Mouse (Mus musculus) forebrain, postnatal 0 days (tissue): ENCODE results near the gene Il18rap. TPM values are rescaled to one million over a fixed set of nuclear protein-coding genes. Genes with fewer than 3 reads are reported as not detected.

Source experiments
- ATAC-seq: fragments of 200-750 bp; cut with Nextera tagmentation; 2 replicates; pipeline ENCODE4 v1.8.0; 2017; ENCODE audit warnings: mild to moderate bottlenecking, moderate library complexity
- DNase-seq: peaks from one replicate; pipeline ENCODE4 v3.0.0-alpha.2; 2015
- H3K27ac ChIP-seq: fragments of 300-500 bp; sonication (generic); 2 replicates; pipeline ENCODE4 v1.5.1; 2014; ENCODE audit warnings: low read depth, mild to moderate bottlenecking, antibody characterized with exemption, low read length, moderate library complexity, mixed read lengths
- H3K27me3 ChIP-seq: fragments of 300-500 bp; sonication (generic); 2 replicates; pipeline ENCODE4 v1.6.1; 2014; ENCODE audit warnings: mild to moderate bottlenecking, low read length, mixed read lengths; ENCODE audit not compliant: insufficient read depth
- H3K36me3 ChIP-seq: fragments of 300-500 bp; sonication (generic); 2 replicates; pipeline ENCODE4 v1.6.1; 2014; ENCODE audit warnings: mild to moderate bottlenecking, moderate library complexity; ENCODE audit not compliant: insufficient read depth
- H3K4me1 ChIP-seq: fragments of 300-500 bp; sonication (generic); 2 replicates; pipeline ENCODE4 v1.6.1; 2014; ENCODE audit warnings: antibody characterized with exemption; ENCODE audit not compliant: insufficient read depth
- H3K4me2 ChIP-seq: fragments of 300-500 bp; sonication (generic); 2 replicates; pipeline ENCODE4 v1.6.1; 2014; ENCODE audit warnings: low read depth, mild to moderate bottlenecking, moderate library complexity
- H3K4me3 ChIP-seq: fragments of 300-500 bp; sonication (generic); 2 replicates; pipeline ENCODE4 v1.5.1; 2014; ENCODE audit warnings: low read depth, low read length, mixed read lengths
- H3K9ac ChIP-seq: fragments of 300-500 bp; sonication (generic); 2 replicates; pipeline ENCODE4 v1.6.1; 2014; ENCODE audit warnings: mild to moderate bottlenecking
- H3K9me3 ChIP-seq: fragments of 300-500 bp; sonication (generic); 2 replicates; pipeline ENCODE4 v1.6.1; 2016; ENCODE audit warnings: low read length
- CTCF ChIP-seq: sonication (generic); IDR thresholded peaks from 2 replicates; pipeline ENCODE4 v1.5.1; 2016; ENCODE audit warnings: antibody characterized with exemption, control low read depth, low read depth
- WGBS: fragments of 180-500 bp; shearing (Covaris S2); extraction: QIAGEN DNeasy Blood & Tissue Kit; methylation state at CpG from one replicate; pipeline ENCODE4 v1.1.7; 2014; 5-methylcytosine and 5-hydroxymethylcytosine counted together
- polyA plus RNA-seq: library from polyadenylated mRNA; unstranded; fragments of >200 nt; fragmentation: Nextera tagmentation; extraction: Ambion mirVana; gene quantifications from 2 replicates; pipeline ENCODE4 v1.2.1, GENCODE M21; 2015
- total RNA-seq: library from RNA; depleted of rRNA; stranded (reverse); fragments of >200 nt; gene quantifications from 2 replicates; pipeline ENCODE4 v1.2.3, GENCODE M21; 2014

Il18rap gene
- total and polyA plus RNA-seq, 2 experiments from 2014 or later = 0.06 to 1.1 TPM

DNA sequence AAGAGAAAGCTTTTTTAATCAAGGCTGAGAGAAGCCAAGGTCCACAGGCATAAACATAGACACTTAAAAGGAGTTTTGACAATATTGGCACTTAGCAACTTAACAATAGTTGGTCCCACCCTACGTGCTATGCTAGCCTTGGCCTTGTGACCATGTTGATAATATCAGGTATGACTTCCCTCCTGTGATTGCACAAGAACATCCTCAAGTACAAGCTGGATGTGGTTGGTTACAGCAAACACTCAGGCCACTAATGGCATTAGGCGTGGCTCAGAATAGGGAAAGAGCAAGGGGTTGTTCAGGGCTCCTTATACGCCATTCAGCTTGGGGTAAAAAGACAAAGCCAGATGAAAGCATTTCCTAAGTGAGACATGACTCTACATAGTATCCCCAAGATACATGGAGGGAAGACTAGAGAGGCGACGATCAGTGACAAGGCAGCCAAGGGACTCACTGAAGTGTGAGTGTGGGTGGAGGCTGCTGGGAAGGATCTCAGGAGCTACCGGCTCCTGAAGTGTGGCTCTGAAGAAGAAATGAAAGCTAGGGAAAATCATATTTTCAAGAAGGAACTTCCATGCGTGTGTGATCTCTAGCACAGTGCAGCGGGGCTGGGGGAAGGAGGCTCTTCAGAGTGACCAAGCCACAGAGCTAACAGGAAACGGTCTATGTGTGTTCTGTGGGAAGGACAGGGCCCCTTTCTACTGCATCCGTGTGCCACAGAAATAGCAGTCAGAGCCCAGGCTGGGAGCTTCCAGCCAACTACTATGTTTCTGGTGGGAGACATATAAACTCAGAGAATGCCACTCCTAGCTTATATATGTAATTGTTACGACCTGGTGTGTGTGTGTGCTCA is 13.4 kb upstream of the Il18rap start:
- DNase-seq = no peak
- H3K4me1 ChIP-seq = no peaks in the 10 kb centered on the region
- H3K4me3 ChIP-seq = no peak overlapping the region
- no peak overlapping the region for H3K4me2 ChIP-seq
- no peaks in the 10 kb centered on the region for H3K27me3 ChIP-seq
- TF ChIP-seq CTCF = no peak
- 90% methylated on average over 11 of the region's 11 CpGs for WGBS
- H3K36me3 ChIP-seq = no peaks in the 10 kb centered on the region
- no peak overlapping the region for H3K9ac ChIP-seq
- ATAC-seq = no peak
- no peak overlapping the region for H3K27ac ChIP-seq
- H3K9me3 ChIP-seq = no peaks in the 10 kb centered on the region

DNA sequence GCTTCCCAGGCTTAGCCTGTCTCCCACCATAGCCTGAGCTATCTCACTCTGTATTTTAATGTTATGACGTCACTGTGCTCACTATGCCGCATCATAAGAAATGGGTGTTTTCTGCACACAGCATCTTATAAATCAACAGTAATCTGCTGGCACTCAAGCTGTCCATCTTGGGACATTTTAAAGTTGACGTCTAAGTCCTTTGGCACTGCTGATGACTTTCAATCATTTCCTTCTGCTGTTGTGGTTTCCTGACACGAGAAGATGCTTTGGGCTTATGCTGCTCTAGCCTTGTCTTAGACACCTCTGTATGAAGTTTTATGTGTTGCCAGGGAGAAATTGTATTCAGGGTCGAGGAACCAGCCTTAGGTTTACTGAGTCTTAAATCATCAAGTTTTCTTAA is 10.6 kb upstream of the Il18rap start:
- WGBS = 88% methylated on average over 5 of the region's 5 CpGs

DNA sequence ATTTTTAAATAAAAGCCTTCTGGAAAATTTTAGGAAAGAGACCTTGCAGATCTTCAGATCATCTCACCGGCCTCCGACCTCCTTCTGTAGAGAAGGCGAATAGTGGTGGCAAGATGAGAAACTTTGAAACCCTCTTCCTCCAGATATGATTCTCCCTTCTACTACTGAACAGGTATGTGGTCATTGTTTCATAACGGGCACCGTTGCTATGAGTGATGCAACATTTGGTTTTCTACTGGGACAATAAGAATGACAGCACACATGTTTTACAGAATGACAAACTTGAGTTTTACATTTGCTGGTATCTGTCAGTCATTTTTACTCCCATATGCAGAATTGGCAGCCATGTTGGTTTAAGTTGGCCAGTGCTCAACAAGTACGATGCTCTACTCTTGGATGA is 1.2 kb downstream of the Il18rap start:
- WGBS = 86% methylated on average over 6 of the region's 6 CpGs
- H3K27ac ChIP-seq = no peak overlapping the region
- no peak overlapping the region for H3K4me3 ChIP-seq
- no peak for TF ChIP-seq CTCF
- H3K9me3 ChIP-seq = no peaks in the 10 kb centered on the region
- H3K9ac ChIP-seq = no peak overlapping the region
- ATAC-seq (no peak), DNase-seq (no peak)
- H3K4me1 ChIP-seq = no peaks in the 10 kb centered on the region
- H3K4me2 ChIP-seq = no peak overlapping the region
- H3K27me3 ChIP-seq = no peaks in the 10 kb centered on the region
- H3K36me3 ChIP-seq = no peaks in the 10 kb centered on the region

More for the DNA sequence above, 10.6 kb upstream of the Il18rap start:
- no peak for TF ChIP-seq CTCF
- ATAC-seq = no peak
- no peaks in the 10 kb centered on the region for H3K27me3 ChIP-seq
- no peak overlapping the region for H3K4me2 ChIP-seq
- H3K36me3 ChIP-seq = no peaks in the 10 kb centered on the region
- no peak overlapping the region for H3K27ac ChIP-seq
- H3K9me3 ChIP-seq = no peaks in the 10 kb centered on the region
- no peak overlapping the region for H3K4me3 ChIP-seq
- no peaks in the 10 kb centered on the region for H3K4me1 ChIP-seq
- no peak overlapping the region for H3K9ac ChIP-seq
- no peak for DNase-seq

DNA sequence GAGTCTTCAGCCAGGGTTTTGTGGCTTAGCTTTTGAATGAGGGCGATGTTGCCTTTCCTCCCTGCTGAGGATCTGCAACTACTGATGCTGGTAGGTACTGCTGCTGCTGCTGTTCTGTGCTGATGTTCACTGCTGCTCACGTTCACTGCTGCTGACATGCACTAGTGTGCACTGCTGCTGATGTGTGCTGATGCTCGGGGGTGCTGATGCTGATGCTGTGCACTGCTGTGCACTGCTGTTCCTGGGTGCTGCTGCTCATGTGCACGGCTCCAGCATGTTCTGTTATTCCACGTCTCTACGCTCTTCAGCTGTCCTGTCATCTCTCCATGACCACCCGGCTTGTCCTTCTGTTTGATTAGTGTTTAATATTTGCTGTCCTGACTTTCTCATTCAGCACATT is 7.8 kb downstream of the Il18rap start:
- DNase-seq (no peak), ATAC-seq (no peak)
- H3K36me3 ChIP-seq = no peaks in the 10 kb centered on the region
- TF ChIP-seq CTCF = no peak
- WGBS = 91% methylated on average over 7 of the region's 7 CpGs
- H3K27me3 ChIP-seq = no peaks in the 10 kb centered on the region
- no peak overlapping the region for H3K27ac ChIP-seq
- H3K4me3 ChIP-seq = no peak overlapping the region
- H3K9ac ChIP-seq = no peak overlapping the region
- no peak overlapping the region for H3K4me2 ChIP-seq
- no peaks in the 10 kb centered on the region for H3K4me1 ChIP-seq
- no peaks in the 10 kb centered on the region for H3K9me3 ChIP-seq

DNA sequence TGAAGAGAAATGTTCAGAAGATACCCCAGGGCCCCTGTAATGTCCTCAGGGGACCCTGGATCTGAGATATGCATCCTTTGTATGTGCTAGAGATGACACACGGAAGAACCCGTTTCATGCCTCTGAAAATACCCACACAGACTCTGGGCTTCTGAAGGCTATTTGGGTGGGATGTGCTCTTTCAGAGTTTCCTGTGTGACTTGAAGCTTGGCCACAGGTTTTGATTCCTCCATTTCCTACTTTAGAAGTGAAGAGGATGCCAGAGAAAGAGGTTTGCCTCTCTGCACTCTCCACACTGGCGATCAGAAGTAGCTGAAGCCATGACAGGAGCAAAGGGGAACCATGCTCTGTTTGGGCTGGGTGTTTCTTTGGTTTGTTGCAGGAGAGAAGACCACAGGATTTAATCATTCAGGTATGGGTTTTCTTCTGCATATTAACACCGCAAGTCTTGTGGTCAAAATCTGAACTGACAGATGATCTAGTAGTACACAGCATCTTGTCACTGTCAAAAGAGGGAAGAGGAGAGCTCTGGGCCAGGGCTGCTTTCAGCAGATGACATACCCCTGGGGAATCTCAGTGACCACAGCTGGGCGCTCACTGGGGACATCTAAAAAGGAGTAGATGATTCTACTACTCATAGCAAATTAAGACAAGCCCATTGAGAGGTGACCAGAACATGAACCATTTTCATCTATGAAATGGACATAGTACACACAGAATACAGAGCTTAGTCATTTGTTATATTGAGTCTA is 9.0 kb downstream of the Il18rap start:
- no peak overlapping the region for H3K9ac ChIP-seq
- TF ChIP-seq CTCF = no peak
- ATAC-seq (no peak), DNase-seq (no peak)
- no peaks in the 10 kb centered on the region for H3K4me1 ChIP-seq
- WGBS = 91% methylated on average over 5 of the region's 5 CpGs
- H3K27ac ChIP-seq = no peak overlapping the region
- no peak overlapping the region for H3K4me3 ChIP-seq
- H3K9me3 ChIP-seq = no peaks in the 10 kb centered on the region
- H3K36me3 ChIP-seq = no peaks in the 10 kb centered on the region
- no peaks in the 10 kb centered on the region for H3K27me3 ChIP-seq
- H3K4me2 ChIP-seq = no peak overlapping the region

DNA sequence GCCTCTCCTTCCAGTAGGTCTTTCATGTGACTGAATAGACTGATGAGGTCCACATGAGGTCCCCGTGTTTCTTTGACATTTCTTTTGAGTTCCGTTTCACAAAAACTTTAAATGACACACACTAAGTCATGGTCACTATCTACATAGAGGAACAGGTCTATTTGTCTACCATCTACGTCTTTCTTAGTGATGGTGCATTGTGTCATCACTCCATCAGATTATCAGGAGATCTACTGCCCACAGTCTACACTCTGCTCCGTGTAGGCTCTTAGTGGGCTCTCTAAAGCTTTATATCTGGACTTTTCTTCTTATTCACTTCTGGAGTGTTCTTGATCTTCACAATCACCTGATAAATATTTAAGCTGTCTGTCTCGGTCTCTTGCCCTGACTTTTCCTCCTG is 14.1 kb downstream of the Il18rap start:
- no peak for TF ChIP-seq CTCF
- Histone ChIP-seq H3K9me3 (no peaks in the 10 kb centered on the region), H3K4me2 (no peak overlapping the region), H3K36me3 (no peaks in the 10 kb centered on the region), H3K27ac (no peak overlapping the region), H3K4me3 (no peak overlapping the region), H3K27me3 (no peaks in the 10 kb centered on the region), H3K4me1 (no peaks in the 10 kb centered on the region), H3K9ac (no peak overlapping the region)
- ATAC-seq (no peak), DNase-seq (no peak)
- 91% methylated on average over 5 of the region's 5 CpGs for WGBS

DNA sequence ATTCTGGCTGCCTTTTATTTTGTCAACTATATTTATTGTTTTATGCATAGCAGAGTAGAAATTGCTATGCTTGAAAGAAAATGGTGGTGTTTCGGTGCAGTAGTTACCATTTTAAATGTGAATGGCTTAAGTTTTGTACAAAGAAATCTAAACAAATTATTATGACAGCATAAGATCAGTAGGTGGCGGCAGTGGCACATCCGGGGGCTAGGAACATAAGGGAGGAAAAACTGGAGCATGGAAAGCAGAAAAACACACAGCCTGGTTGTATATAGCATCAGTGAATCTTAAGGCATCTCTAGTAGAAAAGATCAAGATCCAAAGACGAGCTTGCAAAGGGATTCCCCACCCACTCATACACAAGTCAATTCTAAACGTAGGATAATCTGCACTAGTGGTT is 22.4 kb downstream of the Il18rap start:
- ATAC-seq = no peak
- no peak overlapping the region for H3K4me2 ChIP-seq
- peak; percentile 32 for TF ChIP-seq CTCF

More for the DNA sequence above, 22.4 kb downstream of the Il18rap start:
- 80% methylated on average over 5 of the region's 5 CpGs for WGBS
- Histone ChIP-seq H3K4me3 (no peak overlapping the region), H3K4me1 (no peaks in the 10 kb centered on the region), H3K36me3 (no peaks in the 10 kb centered on the region), H3K9ac (no peak overlapping the region), H3K27me3 (no peaks in the 10 kb centered on the region), H3K27ac (no peak overlapping the region), H3K9me3 (no peaks in the 10 kb centered on the region)
- no peak for DNase-seq
